17 mouse cellular contexts compared by ENCODE assay signal in genomic region chr1:92075312-92075711, GRCm38 (mm10).
DNase-seq lines count a peak whose midpoint lies in the region; ATAC-seq and TF ChIP-seq lines count a peak whose summit lies in the region.
"Had no signal": no experiment of that assay in that cellular context is flagged by ENCODE, and none has a peak within 500 bp of the region (broad histone marks: within the 10 kb centered on the region; RNA-seq: fewer than 3 reads in every experiment).

No protein-coding gene starts in this region.

- no peaks in the 10 kb centered on the region for H3K4me1 ChIP-seq in kidney, adult 2 months (ENCODE audit: control insufficient read depth, insufficient read depth, low read length)
- H3K4me1 ChIP-seq in kidney, embryonic 15.5 days: peaks cover 7% of the 10 kb centered on the region; the same call in 1 of the 2 replicates
- peaks cover 3% of the 10 kb centered on the region for H3K4me1 ChIP-seq in hindbrain, embryonic 16.5 days (ENCODE audit: control insufficient read depth, insufficient read depth, low read depth, low read length)

- DNase-seq in kidney, adult 2 months: peak; percentile 37
- DNase-seq in lung, postnatal 10 days: peak; percentile 43
- DNase-seq in lung, postnatal 14 days: no peak
- peak; percentile 90 for DNase-seq in Patski (ENCODE audit: low read depth, low spot score)
- DNase-seq in urinary bladder, adult 18-20 months (ENCODE audit: low spot score in 2 of 2): no peak
- DNase-seq: cerebellum, adult 9-10 months; gastrocnemius, postnatal 25 days; layer of hippocampus, adult 9-11 months had no signal

- WGBS in kidney, adult 2 months: 52% methylated on average over 6 of the region's 6 CpGs
- WGBS in kidney, embryonic 15.5 days: 52% methylated on average over 6 of the region's 6 CpGs
- WGBS in hindbrain, embryonic 16.5 days: 68% methylated on average over 6 of the region's 6 CpGs

- no peak for TF ChIP-seq CTCF in kidney, adult 2 months (conservative IDR thresholded peaks at IDR 0.05; ENCODE audit: insufficient read depth, insufficient read length, low read depth, low read length)
- TF ChIP-seq CTCF in Patski (IDR thresholded peaks at IDR 0.05): no peak

- in situ Hi-C loops in Patski (cut with MboI; ENCODE audit: low pct_unique_long_range_greater_than_20kb): loop anchor here (5.0 kb wide), 1 partner anchor 97 kb away; no protein-coding TSS in a partner anchor

- no peaks in the 10 kb centered on the region for H3K9me3 ChIP-seq in kidney, embryonic 15.5 days (replicated peaks)
- no peaks in the 10 kb centered on the region for H3K9me3 ChIP-seq in hindbrain, embryonic 16.5 days (ENCODE audit: control insufficient read depth, low read length)
- H3K9me3 ChIP-seq: embryonic facial prominence, embryonic 15.5 days; forebrain, embryonic 12.5 days; limb, embryonic 13.5 days; liver, embryonic 15.5 days; megakaryocyte, embryonic 14.5 days; midbrain, embryonic 15.5 days had no signal

- no peak for ATAC-seq in kidney, embryonic 15.5 days (replicated peaks; ENCODE audit: low FRiP score)
- ATAC-seq in Patski: peak; percentile 67
- ATAC-seq in hindbrain, embryonic 16.5 days: no peak
- ATAC-seq: midbrain, embryonic 15.5 days had no signal

- H3K4me3 ChIP-seq in kidney, adult 2 months (ENCODE audit: insufficient read depth, low read depth, low read length): no peak overlapping the region
- no peak overlapping the region for H3K4me3 ChIP-seq in kidney, embryonic 15.5 days (replicated peaks)
- H3K4me3 ChIP-seq in hindbrain, embryonic 16.5 days (ENCODE audit: low read length): no peak overlapping the region
- H3K4me3 ChIP-seq: embryonic facial prominence, embryonic 15.5 days; forebrain, embryonic 12.5 days; limb, embryonic 13.5 days; liver, embryonic 15.5 days; megakaryocyte, embryonic 14.5 days; midbrain, embryonic 15.5 days had no signal

- no peak for TF ChIP-seq POLR2A in kidney, adult 2 months (IDR thresholded peaks at IDR 0.05; ENCODE audit: low read depth, low read length)

- no peak overlapping the region for H3K4me2 ChIP-seq in kidney, embryonic 15.5 days
- H3K4me2 ChIP-seq in hindbrain, embryonic 16.5 days (ENCODE audit: low read length): no peak overlapping the region
- H3K4me2 ChIP-seq: embryonic facial prominence, embryonic 15.5 days; forebrain, embryonic 12.5 days; heart, embryonic 11.5 days; limb, embryonic 13.5 days; liver, embryonic 15.5 days; midbrain, embryonic 15.5 days had no signal

- H3K27ac ChIP-seq in kidney, adult 2 months (ENCODE audit: insufficient read depth, low read depth, low read length): no peak overlapping the region
- no peak overlapping the region for H3K27ac ChIP-seq in kidney, embryonic 15.5 days
- H3K27ac ChIP-seq in hindbrain, embryonic 16.5 days (ENCODE audit: low read depth, low read length): no peak overlapping the region
- H3K27ac ChIP-seq: embryonic facial prominence, embryonic 15.5 days; forebrain, embryonic 12.5 days; limb, embryonic 13.5 days; liver, embryonic 15.5 days; midbrain, embryonic 15.5 days had no signal

- CTCF ChIA-PET in Patski (lab: Charles Lee): interaction anchor here (1.2 to 1.5 kb wide), 3 partner anchors 14 to 59 kb away, joined by 3 to 5 read pairs (median 3); no protein-coding TSS in a partner anchor

- POLR2A ChIA-PET in Patski (lab: Charles Lee): no interaction called here

- H3K36me3 ChIP-seq in kidney, adult 2 months (ENCODE audit: control insufficient read depth, insufficient read depth, low read length): no peaks in the 10 kb centered on the region
- H3K36me3 ChIP-seq in kidney, embryonic 15.5 days: no peaks in the 10 kb centered on the region
- no peaks in the 10 kb centered on the region for H3K36me3 ChIP-seq in hindbrain, embryonic 16.5 days (ENCODE audit: control insufficient read depth, insufficient read depth, low read length)
- H3K36me3 ChIP-seq: embryonic facial prominence, embryonic 15.5 days; forebrain, embryonic 12.5 days; limb, embryonic 13.5 days; liver, embryonic 15.5 days; midbrain, embryonic 15.5 days had no signal

- no peak overlapping the region for H3K9ac ChIP-seq in kidney, embryonic 15.5 days
- no peak overlapping the region for H3K9ac ChIP-seq in hindbrain, embryonic 16.5 days (ENCODE audit: low read depth, low read length)
- H3K9ac ChIP-seq: embryonic facial prominence, embryonic 15.5 days; forebrain, embryonic 12.5 days; limb, embryonic 13.5 days; liver, embryonic 15.5 days; midbrain, embryonic 15.5 days had no signal

- no peaks in the 10 kb centered on the region for H3K27me3 ChIP-seq in kidney, adult 2 months (replicated peaks; ENCODE audit: control insufficient read depth, insufficient read depth, low read length)
- H3K27me3 ChIP-seq in kidney, embryonic 15.5 days: no peaks in the 10 kb centered on the region
- H3K27me3 ChIP-seq in Patski: no peaks in the 10 kb centered on the region
- no peaks in the 10 kb centered on the region for H3K27me3 ChIP-seq in hindbrain, embryonic 16.5 days (replicated peaks; ENCODE audit: control insufficient read depth, insufficient read depth, low read length)
- H3K27me3 ChIP-seq: embryonic facial prominence, embryonic 15.5 days; forebrain, embryonic 12.5 days; limb, embryonic 13.5 days; liver, embryonic 15.5 days; midbrain, embryonic 15.5 days had no signal

Comparison
In these comparisons a context has a peak if more than half of its experiments do, and no peak if none do; other contexts are left out.
1. DNase-seq: peak in kidney, adult 2 months (single experiment), lung, postnatal 10 days (single experiment) and Patski (single experiment); none in lung, postnatal 14 days (single experiment) and urinary bladder, adult 18-20 months (0 of 2).